20 mouse cellular contexts compared by ENCODE assay signal in genomic region chr6:105991492-105991891, GRCm38 (mm10).
DNase-seq lines count a peak whose midpoint lies in the region; ATAC-seq and TF ChIP-seq lines count a peak whose summit lies in the region.
"Had no signal": no experiment of that assay in that cellular context is flagged by ENCODE, and none has a peak within 500 bp of the region (broad histone marks: within the 10 kb centered on the region; RNA-seq: fewer than 3 reads in every experiment).

No protein-coding gene starts in this region.

- no peaks in the 10 kb centered on the region for H3K4me1 ChIP-seq in lung, embryonic 16.5 days (replicated peaks; ENCODE audit: control insufficient read depth, insufficient read depth, low read length)
- no peaks in the 10 kb centered on the region for H3K4me1 ChIP-seq in lung, adult 2 months (ENCODE audit: control insufficient read depth, insufficient read depth, low read length)
- H3K4me1 ChIP-seq: embryonic facial prominence, embryonic 12.5 days; embryonic facial prominence, embryonic 15.5 days; hindbrain, embryonic 12.5 days; hindbrain, embryonic 15.5 days had no signal

- no peaks in the 10 kb centered on the region for H3K9me3 ChIP-seq in lung, embryonic 16.5 days (ENCODE audit: control insufficient read depth, low read length)
- H3K9me3 ChIP-seq: embryonic facial prominence, embryonic 12.5 days; embryonic facial prominence, embryonic 15.5 days; hindbrain, embryonic 12.5 days; hindbrain, embryonic 15.5 days had no signal

- no peak for DNase-seq in cerebellum, postnatal 10 days
- no peak for DNase-seq in lung, adult 2 months
- peak; percentile 8 for DNase-seq in lung, postnatal 10 days
- DNase-seq in lung, postnatal 4 days: peak; percentile 6 to 25
- no peak for DNase-seq in layer of hippocampus, adult 8-10 months (ENCODE audit: low spot score in 2 of 2)
- DNase-seq: adrenal gland, postnatal 25 days; cerebellum, adult 18-20 months; cerebellum, adult 9-10 months; forebrain, postnatal 0 days; gastrocnemius, adult 2 months; gastrocnemius, postnatal 14 days had no signal

- ATAC-seq in cerebellum, adult (ENCODE audit: insufficient number of reproducible peaks, low FRiP score, low TSS enrichment): peak; percentile 36; the same call in 1 of the 2 replicates
- ATAC-seq in lung, embryonic 16.5 days (ENCODE audit: low read depth): peak; percentile 91
- ATAC-seq: CD4-positive, CD25-positive, alpha-beta regulatory T cell, adult 4 months; forebrain, embryonic 14.5 days; forebrain, postnatal 0 days had no signal

- H3K4me3 ChIP-seq in lung, embryonic 16.5 days (ENCODE audit: low read length): no peak overlapping the region
- no peak overlapping the region for H3K4me3 ChIP-seq in lung, adult 2 months (replicated peaks; ENCODE audit: extremely low read depth, low read depth, low read length)
- H3K4me3 ChIP-seq: embryonic facial prominence, embryonic 12.5 days; embryonic facial prominence, embryonic 15.5 days; gastrocnemius, adult 2 months; hindbrain, embryonic 12.5 days; hindbrain, embryonic 15.5 days had no signal

- H3K27me3 ChIP-seq in lung, embryonic 16.5 days (ENCODE audit: control insufficient read depth, insufficient read depth, low read depth, low read length): no peaks in the 10 kb centered on the region
- H3K27me3 ChIP-seq: embryonic facial prominence, embryonic 12.5 days; embryonic facial prominence, embryonic 15.5 days; hindbrain, embryonic 12.5 days; hindbrain, embryonic 15.5 days had no signal

- no peak for TF ChIP-seq CTCF in lung, adult 2 months (IDR thresholded peaks at IDR 0.05; ENCODE audit: insufficient read depth, low read length)

- no peak overlapping the region for H3K27ac ChIP-seq in lung, embryonic 16.5 days (ENCODE audit: low read length)
- H3K27ac ChIP-seq: embryonic facial prominence, embryonic 12.5 days; embryonic facial prominence, embryonic 15.5 days; gastrocnemius, adult 2 months; hindbrain, embryonic 12.5 days; hindbrain, embryonic 15.5 days had no signal

- no peak overlapping the region for H3K4me2 ChIP-seq in lung, embryonic 16.5 days (ENCODE audit: low read depth, low read length)
- H3K4me2 ChIP-seq: embryonic facial prominence, embryonic 12.5 days; embryonic facial prominence, embryonic 15.5 days; heart, embryonic 11.5 days; hindbrain, embryonic 12.5 days; hindbrain, embryonic 15.5 days had no signal

- 34% methylated on average over 1 of the region's 1 CpGs for WGBS in lung, embryonic 16.5 days
- WGBS in lung, adult 2 months: 50% methylated on average over 1 of the region's 1 CpGs

- no peak for TF ChIP-seq POLR2A in lung, adult 2 months (IDR thresholded peaks at IDR 0.05; ENCODE audit: borderline replicate concordance, extremely low read depth, low read depth, low read length)

- no peaks in the 10 kb centered on the region for H3K36me3 ChIP-seq in lung, embryonic 16.5 days (ENCODE audit: control insufficient read depth, insufficient read depth, low read length)
- H3K36me3 ChIP-seq: embryonic facial prominence, embryonic 12.5 days; embryonic facial prominence, embryonic 15.5 days; hindbrain, embryonic 12.5 days; hindbrain, embryonic 15.5 days had no signal

- no peak overlapping the region for H3K9ac ChIP-seq in lung, embryonic 16.5 days (ENCODE audit: low read length)
- H3K9ac ChIP-seq: embryonic facial prominence, embryonic 12.5 days; embryonic facial prominence, embryonic 15.5 days; forebrain, postnatal 0 days; hindbrain, embryonic 12.5 days; hindbrain, embryonic 15.5 days had no signal

Comparison
In these comparisons a context has a peak if more than half of its experiments do, and no peak if none do; other contexts are left out.
1. DNase-seq: peak in lung, postnatal 10 days (single experiment) and lung, postnatal 4 days (2 of 2); none in cerebellum, postnatal 10 days (0 of 2), lung, adult 2 months (single experiment) and layer of hippocampus, adult 8-10 months (0 of 2).